Mouse (Mus musculus): ENCODE measurements around the gene Napsa.

The Napsa gene

GRCm38 (mm10) chr7:44626966-44627365, 54.8 kb downstream of the Napsa start:
- DNase-seq (ENCODE audit: low spot score), result no peak

- DNase-seq (ENCODE audit: low spot score), result no peak
Measured at GRCm38 (mm10) chr7:44628402-44629034, 56.3 kb downstream of the Napsa start.

- no peak for DNase-seq (ENCODE audit: low spot score)
Measured at GRCm38 (mm10) chr7:44630437-44630836, 58.3 kb downstream of the Napsa start.

GRCm38 (mm10) chr7:44632676-44633075, 60.5 kb downstream of the Napsa start:
- no peak for DNase-seq (ENCODE audit: low spot score)

GRCm38 (mm10) chr7:44633407-44633806, 61.2 kb downstream of the Napsa start:
- DNase-seq (ENCODE audit: low spot score), result no peak
